Mouse (Mus musculus) stomach, embryonic 16.5 days (tissue): ENCODE results near the gene Tmem53. TPM values are rescaled to one million over a fixed set of nuclear protein-coding genes. Genes with fewer than 3 reads are reported as not detected.

ENCODE experiments used
- ATAC-seq: fragments of 200-750 bp; cut with Nextera tagmentation; 2 replicates; pipeline ENCODE4 v1.8.0; 2017; ENCODE audit warnings: moderate number of reproducible peaks, moderate TSS enrichment; ENCODE audit not compliant: insufficient read depth, low FRiP score
- H3K27ac ChIP-seq: fragments of 300-500 bp; sonication (generic); 2 replicates; pipeline ENCODE4 v1.5.1; 2014; ENCODE audit warnings: low read length
- H3K27me3 ChIP-seq: fragments of 300-500 bp; sonication (generic); 2 replicates; pipeline ENCODE4 v1.6.1; 2014; ENCODE audit warnings: low read length, control low read depth, mixed read lengths; ENCODE audit not compliant: control insufficient read depth, insufficient read depth
- H3K36me3 ChIP-seq: fragments of 300-500 bp; sonication (generic); 2 replicates; pipeline ENCODE4 v1.6.1; 2014; ENCODE audit warnings: low read length; ENCODE audit not compliant: control insufficient read depth, insufficient read depth
- H3K4me1 ChIP-seq: fragments of 300-500 bp; sonication (generic); 2 replicates; pipeline ENCODE4 v1.6.1; 2014; ENCODE audit warnings: low read length, control low read depth, mixed read lengths; ENCODE audit not compliant: control insufficient read depth, insufficient read depth
- H3K4me2 ChIP-seq: fragments of 300-500 bp; sonication (generic); 2 replicates; pipeline ENCODE4 v1.6.1; 2014; ENCODE audit warnings: low read depth, low read length, mixed read lengths
- H3K4me3 ChIP-seq: fragments of 300-500 bp; sonication (generic); replicated peaks from 2 replicates; pipeline ENCODE4 v1.5.1; 2014; ENCODE audit warnings: mild to moderate bottlenecking, low read length
- H3K9ac ChIP-seq: fragments of 300-500 bp; sonication (generic); 2 replicates; pipeline ENCODE4 v1.6.1; 2014; ENCODE audit warnings: low read length
- H3K9me3 ChIP-seq: fragments of 300-500 bp; sonication (generic); replicated peaks from 2 replicates; pipeline ENCODE4 v1.6.1; 2016; ENCODE audit warnings: low read length, control low read depth; ENCODE audit not compliant: control insufficient read depth
- WGBS: fragments of 180-500 bp; shearing (Covaris S2); extraction: QIAGEN DNeasy Blood & Tissue Kit; methylation state at CpG from one replicate; pipeline ENCODE4 v1.1.7; 2014; 5-methylcytosine and 5-hydroxymethylcytosine counted together
- polyA plus RNA-seq: library from polyadenylated mRNA; unstranded; fragments of >200 nt; fragmentation: Nextera tagmentation; extraction: Ambion mirVana; gene quantifications from 2 replicates; pipeline ENCODE4 v1.2.1, GENCODE M21; 2015

Gene Tmem53
- polyA plus RNA-seq, 1 experiment from 2014 or later: 14.2 TPM

DNA sequence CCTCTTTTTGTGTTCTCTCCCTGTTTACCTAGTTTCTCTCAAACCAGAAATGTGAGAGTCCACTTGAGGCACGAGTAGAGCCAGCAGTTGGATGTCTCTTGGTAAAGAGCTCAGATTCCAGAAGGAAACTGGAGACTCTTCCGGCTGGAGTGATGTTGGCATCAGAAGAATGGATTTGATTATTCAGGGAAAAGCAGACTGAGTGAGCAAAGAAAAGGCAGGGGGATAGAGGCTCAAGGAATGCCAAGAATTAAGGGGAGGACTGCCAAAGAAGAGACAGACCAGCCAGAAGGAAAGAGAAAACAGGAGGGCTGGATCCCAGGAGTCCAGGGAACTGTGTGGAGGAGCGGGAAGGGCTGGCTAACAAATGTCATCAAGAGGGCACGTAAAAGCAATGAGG is 15.9 kb upstream of the Tmem53 start:
- H3K9me3 ChIP-seq: no peaks in the 10 kb centered on the region
- no peak overlapping the region for H3K27ac ChIP-seq
- ATAC-seq: no peak
- peaks cover 4% of the 10 kb centered on the region; the same call in 1 of the 2 replicates for H3K4me1 ChIP-seq
- H3K27me3 ChIP-seq: no peaks in the 10 kb centered on the region
- WGBS: 36% methylated on average over 4 of the region's 4 CpGs
- no peaks in the 10 kb centered on the region for H3K36me3 ChIP-seq
- no peak overlapping the region for H3K4me3 ChIP-seq
- H3K4me2 ChIP-seq: no peak overlapping the region
- H3K9ac ChIP-seq: no peak overlapping the region

DNA sequence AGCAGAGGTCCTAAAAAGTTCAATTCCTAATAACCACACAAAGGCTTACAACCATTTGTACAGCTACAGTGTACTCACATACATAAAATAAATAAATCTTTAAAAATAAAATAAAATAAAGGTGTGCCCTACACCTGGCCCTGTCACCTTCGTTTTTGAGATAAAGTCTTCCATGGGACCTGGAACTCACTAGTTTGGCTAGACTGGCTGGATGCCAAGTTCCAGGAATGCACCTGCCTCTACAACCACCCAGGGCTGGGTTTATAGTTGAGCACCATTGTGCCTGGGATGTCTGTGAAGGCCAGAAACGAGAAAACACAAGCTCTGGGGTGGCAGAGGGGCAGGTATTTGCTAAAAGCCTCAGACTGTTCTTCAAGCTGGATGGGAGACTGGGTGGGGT is 12.6 kb upstream of the Tmem53 start:
- H3K4me3 ChIP-seq: no peak overlapping the region
- H3K27me3 ChIP-seq: no peaks in the 10 kb centered on the region
- H3K27ac ChIP-seq: peak overlapping the region; percentile 50; the same call in 1 of the 2 replicates
- no peak overlapping the region for H3K9ac ChIP-seq
- WGBS: 34% methylated on average over 2 of the region's 2 CpGs
- H3K9me3 ChIP-seq: no peaks in the 10 kb centered on the region
- H3K4me1 ChIP-seq: peaks cover 6% of the 10 kb centered on the region; the same call in 1 of the 2 replicates
- peak; percentile 72; the same call in 1 of the 2 replicates for ATAC-seq
- no peaks in the 10 kb centered on the region for H3K36me3 ChIP-seq
- no peak overlapping the region for H3K4me2 ChIP-seq

GRCm38 (mm10) chr4:117240867-117241266 is 10.9 kb upstream of the Tmem53 start:
- H3K9ac ChIP-seq: no peak overlapping the region
- no peak overlapping the region for H3K4me3 ChIP-seq
- no peak for ATAC-seq
- no peaks in the 10 kb centered on the region for H3K36me3 ChIP-seq
- no peak overlapping the region for H3K4me2 ChIP-seq
- no peak overlapping the region for H3K27ac ChIP-seq
- peaks cover 6% of the 10 kb centered on the region; the same call in 1 of the 2 replicates for H3K4me1 ChIP-seq
- no peaks in the 10 kb centered on the region for H3K9me3 ChIP-seq
- WGBS: 71% methylated on average over 6 of the region's 6 CpGs
- no peaks in the 10 kb centered on the region for H3K27me3 ChIP-seq

DNA sequence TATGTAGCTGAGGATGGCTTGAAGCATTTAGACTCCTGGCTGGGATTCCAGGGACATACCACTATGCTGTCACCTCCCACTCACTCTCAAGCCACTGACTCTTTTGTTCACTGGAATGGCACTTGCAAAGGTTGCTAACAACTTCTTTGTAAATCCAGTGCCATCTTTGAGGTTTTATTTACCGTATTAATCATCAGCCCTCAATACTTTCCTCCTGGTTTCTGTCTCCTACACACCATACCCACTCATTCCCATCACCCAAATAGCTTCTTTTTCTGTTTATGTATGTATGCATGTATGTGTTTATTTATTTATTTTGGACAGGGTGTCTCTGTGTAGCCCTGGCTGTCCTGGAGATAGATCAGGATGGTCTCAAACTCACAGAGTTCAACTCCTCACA is 769 bp upstream of the Tmem53 start:
- peak overlapping the region; percentile 62; the same call in 1 of the 2 replicates for H3K4me3 ChIP-seq

DNA sequence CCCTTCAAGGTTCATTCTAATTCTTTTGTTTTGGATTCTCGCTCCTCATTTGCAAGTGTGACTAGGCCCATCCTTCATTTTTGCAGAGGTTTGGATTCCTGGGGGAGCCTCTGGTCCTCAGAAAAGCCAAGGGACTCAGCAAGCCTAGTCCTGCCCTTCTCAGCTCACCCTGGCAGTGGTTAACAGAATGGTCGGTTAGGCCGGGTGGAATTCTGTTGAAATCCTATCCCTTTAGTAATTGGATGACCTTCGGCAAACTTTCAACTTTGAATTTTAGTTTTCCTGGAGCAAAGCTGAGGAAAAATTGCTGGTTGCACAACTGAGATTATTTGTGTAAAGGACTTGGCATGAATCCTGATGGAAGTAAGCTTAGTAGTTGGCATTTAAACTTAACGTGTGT is 600 bp downstream of the Tmem53 start:
- Histone ChIP-seq H3K36me3 (no peaks in the 10 kb centered on the region), H3K27ac (peak overlapping the region; percentile 72), H3K4me1 (peaks cover 5% of the 10 kb centered on the region; the same call in 1 of the 2 replicates), H3K27me3 (no peaks in the 10 kb centered on the region), H3K9me3 (no peaks in the 10 kb centered on the region), H3K4me3 (peak overlapping the region; percentile 62), H3K4me2 (peak overlapping the region; percentile 66), H3K9ac (peak overlapping the region; percentile 74)
- WGBS: 18% methylated on average over 5 of the region's 5 CpGs
- ATAC-seq: 0 out of 2 replicates have a peak, but pooled peaks have one; percentile 18

More for the DNA sequence above, 769 bp upstream of the Tmem53 start:
- WGBS: 85% methylated on average over 1 of the region's 1 CpGs
- ATAC-seq: no peak
- peaks cover 5% of the 10 kb centered on the region; the same call in 1 of the 2 replicates for H3K4me1 ChIP-seq
- H3K27me3 ChIP-seq: no peaks in the 10 kb centered on the region
- H3K9me3 ChIP-seq: no peaks in the 10 kb centered on the region
- no peak overlapping the region for H3K27ac ChIP-seq
- no peaks in the 10 kb centered on the region for H3K36me3 ChIP-seq
- H3K9ac ChIP-seq: no peak overlapping the region
- H3K4me2 ChIP-seq: peak overlapping the region; percentile 66

DNA sequence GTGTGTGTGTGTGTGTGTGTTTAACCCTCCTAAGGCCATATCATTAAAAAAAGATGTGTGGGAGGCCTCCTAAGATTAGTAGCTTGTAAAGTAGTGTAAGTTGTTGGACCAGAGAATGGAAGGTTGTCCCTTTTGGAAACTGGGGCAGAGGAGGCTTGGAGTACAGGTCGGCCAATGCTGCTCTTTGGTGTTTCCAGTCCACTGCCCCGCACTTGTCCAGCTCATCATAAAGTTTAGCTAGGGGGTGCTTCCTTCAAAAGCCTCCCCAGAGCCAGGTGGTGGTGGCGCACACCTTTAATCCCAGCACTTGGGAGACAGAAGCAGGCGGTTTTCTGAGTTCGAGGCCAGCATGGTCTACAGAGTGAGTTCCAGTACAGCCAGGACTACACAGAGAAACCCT is 1.0 kb downstream of the Tmem53 start:
- Histone ChIP-seq H3K27me3 (no peaks in the 10 kb centered on the region), H3K4me3 (peak overlapping the region; percentile 62), H3K4me2 (peak overlapping the region; percentile 66; the same call in 1 of the 2 replicates), H3K27ac (peak overlapping the region; percentile 72), H3K9ac (no peak overlapping the region; the same call in 1 of the 2 replicates), H3K36me3 (no peaks in the 10 kb centered on the region), H3K9me3 (no peaks in the 10 kb centered on the region), H3K4me1 (peaks cover 5% of the 10 kb centered on the region; the same call in 1 of the 2 replicates)
- no peak for ATAC-seq
- WGBS: 84% methylated on average over 5 of the region's 5 CpGs

GRCm38 (mm10) chr4:117253218-117254016 is 1.7 kb downstream of the Tmem53 start:
- Histone ChIP-seq H3K36me3 (no peaks in the 10 kb centered on the region), H3K27me3 (no peaks in the 10 kb centered on the region), H3K4me1 (peaks cover 5% of the 10 kb centered on the region; the same call in 1 of the 2 replicates), H3K27ac (peak overlapping the region; percentile 72; the same call in 1 of the 2 replicates), H3K9ac (no peak overlapping the region), H3K4me3 (no peak overlapping the region), H3K9me3 (no peaks in the 10 kb centered on the region), H3K4me2 (0 out of 2 replicates have a peak overlapping the region, but pooled peaks have one; percentile 4)
- WGBS: 53% methylated on average over 12 of the region's 12 CpGs
- ATAC-seq: no peak

GRCm38 (mm10) chr4:117254017-117254627 is 2.4 kb downstream of the Tmem53 start:
- no peak overlapping the region for H3K9ac ChIP-seq
- peaks cover 5% of the 10 kb centered on the region; the same call in 1 of the 2 replicates for H3K4me1 ChIP-seq
- no peaks in the 10 kb centered on the region for H3K9me3 ChIP-seq
- WGBS: 62% methylated on average over 5 of the region's 5 CpGs
- H3K4me2 ChIP-seq: no peak overlapping the region
- H3K4me3 ChIP-seq: no peak overlapping the region
- H3K27ac ChIP-seq: no peak overlapping the region
- H3K36me3 ChIP-seq: no peaks in the 10 kb centered on the region
- H3K27me3 ChIP-seq: no peaks in the 10 kb centered on the region
- ATAC-seq: no peak

- Histone ChIP-seq H3K4me1 (peaks cover 5% of the 10 kb centered on the region; the same call in 1 of the 2 replicates), H3K27me3 (no peaks in the 10 kb centered on the region), H3K9ac (no peak overlapping the region), H3K4me3 (no peak overlapping the region), H3K9me3 (no peaks in the 10 kb centered on the region), H3K27ac (no peak overlapping the region), H3K36me3 (no peaks in the 10 kb centered on the region), H3K4me2 (no peak overlapping the region)
- WGBS: 71% methylated on average over 6 of the region's 6 CpGs
- ATAC-seq: no peak
Observed at GRCm38 (mm10) chr4:117254672-117255071, 2.9 kb downstream of the Tmem53 start.
